Mouse (Mus musculus) erythroblast, embryonic 14.5 days (primary cell): Measurements from ENCODE around the gene Tbxas1. TPM values are rescaled to one million over a fixed set of nuclear protein-coding genes. Genes with fewer than 3 reads are reported as not detected.

ENCODE experiments used
- H3K27me3 ChIP-seq: 2 replicates; pipeline ENCODE4 v1.6.1; 2012; ENCODE audit warnings: inconsistent platforms; ENCODE audit not compliant: control insufficient read depth
- H3K36me3 ChIP-seq: 2 replicates; pipeline ENCODE4 v1.6.1; 2012; ENCODE audit warnings: mild to moderate bottlenecking, inconsistent platforms; ENCODE audit not compliant: control insufficient read depth
- H3K4me1 ChIP-seq: 2 replicates; pipeline ENCODE4 v1.6.1; 2012; ENCODE audit warnings: inconsistent platforms; ENCODE audit not compliant: control insufficient read depth
- H3K4me3 ChIP-seq: replicated peaks from 2 replicates; pipeline ENCODE3; 2012; ENCODE audit warnings: moderate library complexity, mild to moderate bottlenecking, inconsistent platforms
- H3K9me3 ChIP-seq: 2 replicates; pipeline ENCODE4 v1.6.1; 2012; ENCODE audit warnings: low read length, inconsistent platforms, mixed read lengths; ENCODE audit not compliant: control insufficient read depth
- GATA1 ChIP-seq: IDR thresholded peaks from 2 replicates; pipeline ENCODE4 v1.6.1; 2012; ENCODE audit warnings: low read length, inconsistent platforms, mixed read lengths
- TAL1 ChIP-seq: IDR thresholded peaks from 3 replicates; pipeline ENCODE4 v1.6.1; 2012; ENCODE audit warnings: low read length, inconsistent platforms, mixed read lengths
- polyA plus RNA-seq: library from polyadenylated mRNA; stranded (reverse); fragments of >175 nt; gene quantifications from 2 replicates; pipeline ENCODE4 v1.2.3, GENCODE M21; 2012

Tbxas1 gene
- polyA plus RNA-seq, 1 experiment = 0.19 TPM

DNA sequence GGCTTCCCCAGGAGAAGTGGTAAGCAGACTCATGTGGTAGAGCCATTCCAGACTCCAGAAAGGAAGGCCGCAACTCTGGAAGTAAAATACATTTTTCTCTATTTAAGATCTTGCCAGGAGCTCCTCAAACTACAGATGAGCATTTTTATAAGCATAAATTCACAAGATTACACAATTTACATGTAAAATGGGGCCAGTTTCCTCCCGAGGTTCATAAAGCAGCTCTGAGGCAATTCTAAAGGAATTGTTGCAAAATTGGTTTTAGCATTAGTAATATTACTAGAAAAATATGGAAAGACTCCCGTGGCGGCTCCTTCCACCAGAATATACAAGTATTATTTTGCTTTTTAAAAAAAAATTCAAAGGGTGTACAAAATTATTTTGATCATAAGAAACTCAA is 100.7 kb downstream of the Tbxas1 start:
- Histone ChIP-seq H3K4me3 (no peak overlapping the region), H3K36me3 (no peaks in the 10 kb centered on the region), H3K9me3 (no peaks in the 10 kb centered on the region; the same call in 1 of the 2 replicates), H3K4me1 (peaks cover 16% of the 10 kb centered on the region), H3K27me3 (peaks cover 21% of the 10 kb centered on the region)
- TF ChIP-seq TAL1 (no peak), GATA1 (no peak)

DNA sequence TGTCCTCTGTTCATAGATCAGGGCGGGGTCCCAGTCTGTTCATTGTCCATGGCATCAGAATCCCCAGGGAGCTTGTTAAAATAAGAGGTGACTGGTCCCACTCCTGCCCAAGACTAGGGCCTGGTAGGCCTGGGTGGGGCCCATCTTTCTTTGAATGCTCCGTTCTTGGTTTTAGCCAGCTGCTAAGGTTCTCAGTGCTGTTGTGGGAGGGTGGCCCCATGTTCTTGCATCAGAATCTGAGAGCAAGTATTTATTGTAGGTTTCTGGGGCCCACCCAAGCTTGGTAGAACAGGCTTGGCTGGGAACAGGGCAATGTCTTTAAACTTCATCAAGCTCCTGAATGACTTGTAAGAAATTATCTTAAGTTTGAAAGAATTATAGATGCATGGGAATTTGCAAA is 101.2 kb downstream of the Tbxas1 start:
- Histone ChIP-seq H3K27me3 (peaks cover 26% of the 10 kb centered on the region), H3K4me1 (peaks cover 11% of the 10 kb centered on the region), H3K4me3 (no peak overlapping the region), H3K36me3 (no peaks in the 10 kb centered on the region), H3K9me3 (no peaks in the 10 kb centered on the region; the same call in 1 of the 2 replicates)
- no peak for TF ChIP-seq TAL1
- TF ChIP-seq GATA1 = no peak

DNA sequence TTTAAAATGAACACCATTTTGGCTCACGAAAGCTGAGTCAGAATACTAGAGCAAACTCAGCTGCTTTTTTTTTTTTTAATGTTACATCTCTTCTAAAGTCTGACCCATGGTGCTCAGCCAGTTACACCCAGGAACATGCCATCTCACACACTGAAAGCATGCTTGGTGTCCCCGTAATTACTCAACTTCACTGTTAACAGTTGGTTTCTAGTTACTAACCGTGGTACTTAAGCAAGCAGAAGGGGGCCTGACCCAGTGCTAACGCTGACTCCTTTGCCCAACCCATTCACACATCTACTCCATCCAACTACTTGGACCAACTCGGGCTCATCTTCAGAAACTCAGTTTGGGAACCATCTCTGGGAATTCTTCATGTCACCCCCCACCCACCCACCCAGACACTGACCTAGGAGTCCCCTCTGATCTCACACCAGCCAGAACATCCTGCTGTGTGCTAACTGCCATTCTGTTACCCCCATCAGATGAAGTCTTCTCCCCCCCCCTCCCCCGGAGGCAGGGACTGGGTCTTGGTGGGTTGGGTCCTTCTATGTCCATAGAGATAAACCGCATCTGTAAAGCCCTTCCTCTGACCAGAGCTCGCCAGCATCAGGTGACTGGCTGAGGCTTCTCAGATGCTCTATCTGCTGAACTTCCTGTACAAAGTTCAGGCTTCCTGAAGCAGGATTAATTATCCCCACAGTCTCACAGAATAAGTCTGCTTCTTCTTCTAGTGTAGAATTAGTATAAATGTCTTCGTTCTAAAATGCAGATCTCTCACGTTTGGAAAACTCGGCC is 105.9 kb downstream of the Tbxas1 start:
- no peak for TF ChIP-seq GATA1
- no peak for TF ChIP-seq TAL1
- Histone ChIP-seq H3K4me3 (no peak overlapping the region), H3K27me3 (peaks cover 73% of the 10 kb centered on the region), H3K36me3 (no peaks in the 10 kb centered on the region), H3K4me1 (peaks cover 4% of the 10 kb centered on the region), H3K9me3 (no peaks in the 10 kb centered on the region)

DNA sequence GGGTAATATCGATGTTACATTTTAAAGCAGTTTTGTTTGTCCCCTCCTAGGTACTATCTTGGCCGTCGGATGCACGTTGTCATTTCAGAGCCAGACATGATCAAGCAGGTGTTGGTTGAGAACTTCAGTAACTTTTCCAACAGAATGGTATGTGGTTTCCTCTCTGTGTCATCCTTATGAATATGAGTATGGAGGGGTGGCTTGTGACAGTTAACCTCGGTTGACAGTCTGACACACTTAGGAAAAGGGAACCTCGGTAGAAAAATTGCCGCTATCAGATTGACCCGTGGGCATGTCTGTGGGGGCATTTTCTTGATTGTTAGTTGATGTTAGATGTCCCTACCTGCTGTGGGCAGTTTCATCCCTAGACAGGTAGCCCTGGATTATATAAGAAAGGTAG is 106.9 kb downstream of the Tbxas1 start:
- H3K4me1 ChIP-seq = peaks cover 2% of the 10 kb centered on the region
- H3K9me3 ChIP-seq = no peaks in the 10 kb centered on the region
- TF ChIP-seq TAL1 (no peak), GATA1 (no peak)
- H3K4me3 ChIP-seq = no peak overlapping the region
- H3K27me3 ChIP-seq = peaks cover 75% of the 10 kb centered on the region
- H3K36me3 ChIP-seq = no peaks in the 10 kb centered on the region

DNA sequence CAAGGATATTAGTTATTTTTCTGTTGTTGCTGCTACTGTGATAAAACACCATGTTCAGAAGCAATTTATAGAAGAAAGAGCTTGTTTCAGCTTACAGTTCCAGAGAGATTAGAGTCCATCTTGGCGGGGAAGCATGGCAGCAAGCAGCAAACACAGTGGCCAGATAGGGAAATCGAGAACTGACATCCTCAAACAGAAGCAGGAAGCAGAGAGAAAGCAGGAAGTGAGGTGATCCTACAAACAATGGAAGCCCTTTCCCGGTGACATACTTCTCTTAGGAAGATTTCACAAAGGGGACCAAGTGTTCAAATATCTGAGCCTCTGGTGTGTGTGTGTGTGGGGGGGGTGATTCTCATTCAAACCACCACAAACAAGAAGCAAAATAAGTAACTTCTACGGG is 107.5 kb downstream of the Tbxas1 start:
- no peak overlapping the region for H3K4me3 ChIP-seq
- H3K4me1 ChIP-seq = peaks cover 2% of the 10 kb centered on the region
- H3K27me3 ChIP-seq = peaks cover 73% of the 10 kb centered on the region
- no peaks in the 10 kb centered on the region for H3K9me3 ChIP-seq
- H3K36me3 ChIP-seq = no peaks in the 10 kb centered on the region
- TF ChIP-seq TAL1 (no peak), GATA1 (no peak)

DNA sequence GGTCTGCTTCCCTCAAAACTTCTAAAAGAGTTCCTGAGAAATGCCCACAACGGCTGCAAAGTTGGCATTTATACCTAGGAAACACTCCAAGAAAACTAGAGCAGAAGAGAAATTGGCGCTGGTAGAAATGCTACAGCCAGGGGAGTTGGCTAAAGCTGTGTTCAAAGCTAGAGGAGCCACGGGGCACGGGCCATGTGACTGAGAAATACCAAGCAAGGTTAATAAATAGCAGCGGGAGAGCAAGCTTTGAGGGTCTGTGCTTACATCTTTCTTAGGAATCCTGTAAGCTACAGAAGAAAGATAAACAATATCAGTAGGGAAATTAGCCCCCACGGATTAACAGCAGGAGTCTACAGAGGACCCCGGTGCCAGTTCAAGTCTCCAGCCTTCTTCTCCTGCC is 107.9 kb downstream of the Tbxas1 start:
- TF ChIP-seq TAL1 (no peak), GATA1 (no peak)
- peaks cover 2% of the 10 kb centered on the region for H3K4me1 ChIP-seq
- no peak overlapping the region for H3K4me3 ChIP-seq
- no peaks in the 10 kb centered on the region for H3K9me3 ChIP-seq
- H3K27me3 ChIP-seq = peaks cover 77% of the 10 kb centered on the region
- no peaks in the 10 kb centered on the region for H3K36me3 ChIP-seq

DNA sequence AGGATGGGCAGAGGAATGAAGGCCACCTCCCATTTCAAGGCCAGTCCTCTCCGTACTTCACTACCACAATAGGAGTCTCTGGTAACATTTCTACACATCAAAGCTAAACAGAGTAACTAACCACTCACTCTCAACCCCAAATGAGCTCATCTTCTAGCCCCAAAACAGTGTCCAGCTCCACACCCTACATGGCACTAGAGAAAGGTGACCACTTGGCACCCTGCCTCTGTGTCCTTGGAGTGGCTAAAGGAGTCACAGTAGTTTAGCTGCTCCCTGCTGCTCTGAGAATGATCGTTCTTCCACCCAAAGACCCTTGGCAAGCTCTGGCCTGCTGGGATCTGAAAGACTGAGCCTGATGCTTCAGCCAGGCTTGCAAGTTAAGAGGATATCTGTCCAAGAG is 109.4 kb downstream of the Tbxas1 start:
- no peaks in the 10 kb centered on the region for H3K36me3 ChIP-seq
- H3K27me3 ChIP-seq = peaks cover 73% of the 10 kb centered on the region
- no peak overlapping the region for H3K4me3 ChIP-seq
- H3K9me3 ChIP-seq = no peaks in the 10 kb centered on the region
- no peak for TF ChIP-seq GATA1
- no peak for TF ChIP-seq TAL1
- H3K4me1 ChIP-seq = no peaks in the 10 kb centered on the region; the same call in 1 of the 2 replicates

DNA sequence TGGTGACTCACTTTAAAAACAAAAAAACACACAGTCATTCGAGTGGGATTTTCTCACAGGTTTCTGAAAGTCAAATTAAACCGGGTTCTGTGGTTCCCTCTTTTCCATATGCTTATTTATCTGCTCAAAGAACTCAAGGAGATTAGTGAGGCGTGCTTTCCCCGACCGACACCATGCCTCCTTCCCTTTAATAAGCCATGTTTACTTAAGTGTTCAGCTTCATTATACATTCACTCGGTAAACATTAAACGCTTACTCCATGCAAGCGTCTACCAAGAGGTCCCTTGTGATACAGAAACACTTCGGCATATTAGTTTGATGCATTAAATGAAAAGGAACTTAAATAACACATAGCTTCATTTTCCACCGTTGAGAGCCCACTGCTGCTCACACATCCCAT is 111.4 kb downstream of the Tbxas1 start:
- H3K27me3 ChIP-seq = peaks cover 59% of the 10 kb centered on the region
- no peaks in the 10 kb centered on the region for H3K36me3 ChIP-seq
- no peak overlapping the region for H3K4me3 ChIP-seq
- TF ChIP-seq TAL1 (no peak), GATA1 (no peak)
- no peaks in the 10 kb centered on the region for H3K9me3 ChIP-seq
- H3K4me1 ChIP-seq = peaks cover 10% of the 10 kb centered on the region

DNA sequence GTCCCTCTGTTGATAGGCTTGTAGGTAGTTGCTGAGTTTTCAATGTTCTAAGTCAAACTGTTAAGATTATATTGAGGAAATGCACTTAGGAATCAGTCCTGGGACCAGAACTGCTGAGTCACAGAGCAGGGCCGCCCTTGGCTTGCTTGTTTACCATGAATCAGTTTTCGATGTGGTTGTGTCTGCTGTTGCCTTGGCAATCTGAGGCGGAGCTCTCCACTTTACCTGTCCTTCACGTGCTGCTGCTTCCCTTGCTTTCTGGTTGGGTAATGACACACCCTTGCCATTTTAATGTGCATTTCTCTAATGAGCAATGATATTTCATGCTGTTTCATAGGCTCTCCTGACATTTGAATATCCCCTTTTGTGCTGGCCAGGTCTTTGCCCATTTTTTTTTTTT is 116.8 kb downstream of the Tbxas1 start:
- H3K36me3 ChIP-seq = no peaks in the 10 kb centered on the region

More for the DNA sequence above, 116.8 kb downstream of the Tbxas1 start:
- Histone ChIP-seq H3K27me3 (peaks cover 20% of the 10 kb centered on the region), H3K9me3 (no peaks in the 10 kb centered on the region), H3K4me1 (peaks cover 22% of the 10 kb centered on the region), H3K4me3 (no peak overlapping the region)
- no peak for TF ChIP-seq TAL1
- TF ChIP-seq GATA1 = no peak
